Mouse (Mus musculus) embryonic facial prominence, embryonic 14.5 days (tissue): ENCODE measurements around the gene Adamtsl1. TPM values are rescaled to one million over a fixed set of nuclear protein-coding genes. Genes with fewer than 3 reads are reported as not detected.

Source experiments
- ATAC-seq: fragments of 200-750 bp; cut with Nextera tagmentation; 2 replicates; pipeline ENCODE4 v1.8.0; 2017; ENCODE audit warnings: low read depth, moderate number of reproducible peaks, moderate TSS enrichment
- DNase-seq: peaks from one replicate; pipeline ENCODE4 v3.0.0-alpha.2; 2015; ENCODE audit warnings: low spot score
- H3K27ac ChIP-seq: fragments of 300-500 bp; sonication (generic); replicated peaks from 2 replicates; pipeline ENCODE4 v1.5.1; 2014; ENCODE audit warnings: low read depth, mild to moderate bottlenecking, low read length, moderate library complexity
- H3K27me3 ChIP-seq: fragments of 300-500 bp; sonication (generic); replicated peaks from 2 replicates; pipeline ENCODE4 v1.6.1; 2014; ENCODE audit warnings: low read length; ENCODE audit not compliant: control insufficient read depth, insufficient read depth
- H3K36me3 ChIP-seq: fragments of 300-500 bp; sonication (generic); 2 replicates; pipeline ENCODE4 v1.6.1; 2014; ENCODE audit warnings: low read length, mixed read lengths; ENCODE audit not compliant: control insufficient read depth, insufficient read depth
- H3K4me1 ChIP-seq: fragments of 300-500 bp; sonication (generic); 2 replicates; pipeline ENCODE4 v1.6.1; 2014; ENCODE audit warnings: antibody characterized with exemption, low read length; ENCODE audit not compliant: control insufficient read depth, insufficient read depth
- H3K4me2 ChIP-seq: fragments of 300-500 bp; sonication (generic); 2 replicates; pipeline ENCODE4 v1.6.1; 2014; ENCODE audit warnings: low read depth, mild to moderate bottlenecking, low read length, moderate library complexity, mixed read lengths
- H3K4me3 ChIP-seq: fragments of 300-500 bp; sonication (generic); 2 replicates; pipeline ENCODE4 v1.5.1; 2014; ENCODE audit warnings: low read depth, mild to moderate bottlenecking, low read length
- H3K9ac ChIP-seq: fragments of 300-500 bp; sonication (generic); 2 replicates; pipeline ENCODE4 v1.6.1; 2014; ENCODE audit warnings: low read depth, mild to moderate bottlenecking, low read length, moderate library complexity, mixed read lengths
- H3K9me3 ChIP-seq: fragments of 300-500 bp; sonication (generic); 2 replicates; pipeline ENCODE4 v1.6.1; 2016; ENCODE audit warnings: low read length; ENCODE audit not compliant: control insufficient read depth
- WGBS: fragments of 180-500 bp; shearing (Covaris S2); extraction: QIAGEN DNeasy Blood & Tissue Kit; methylation state at CpG from one replicate; pipeline ENCODE4 v1.1.7; 2014; 5-methylcytosine and 5-hydroxymethylcytosine counted together
- polyA plus RNA-seq: library from polyadenylated mRNA; unstranded; fragments of >200 nt; fragmentation: Nextera tagmentation; extraction: Ambion mirVana; gene quantifications from 2 replicates; pipeline ENCODE4 v1.2.1, GENCODE M21; 2014

Adamtsl1 gene
- polyA plus RNA-seq, 1 experiment from 2014 or later = 32.2 TPM

GRCm38 (mm10) chr4:85594159-85594558, 80.2 kb downstream of the Adamtsl1 start:
- no peak for DNase-seq
- Histone ChIP-seq H3K9ac (no peak overlapping the region), H3K36me3 (no peaks in the 10 kb centered on the region), H3K4me1 (no peaks in the 10 kb centered on the region), H3K27me3 (no peaks in the 10 kb centered on the region), H3K9me3 (no peaks in the 10 kb centered on the region), H3K27ac (no peak overlapping the region), H3K4me3 (no peak overlapping the region), H3K4me2 (no peak overlapping the region)
- ATAC-seq = no peak

- H3K4me2 ChIP-seq = no peak overlapping the region
- no peaks in the 10 kb centered on the region for H3K4me1 ChIP-seq
- 66% methylated on average over 3 of the region's 3 CpGs for WGBS
- H3K27me3 ChIP-seq = no peaks in the 10 kb centered on the region
- DNase-seq (peak; percentile 19), ATAC-seq (no peak)
- no peak overlapping the region for H3K4me3 ChIP-seq
- no peak overlapping the region for H3K9ac ChIP-seq
- no peaks in the 10 kb centered on the region for H3K36me3 ChIP-seq
- H3K27ac ChIP-seq = no peak overlapping the region
- no peaks in the 10 kb centered on the region for H3K9me3 ChIP-seq
Measured at GRCm38 (mm10) chr4:85613331-85613730, 99.4 kb downstream of the Adamtsl1 start.

GRCm38 (mm10) chr4:85618746-85619145, 104.8 kb downstream of the Adamtsl1 start:
- H3K27me3 ChIP-seq = no peaks in the 10 kb centered on the region
- no peaks in the 10 kb centered on the region for H3K9me3 ChIP-seq
- no peaks in the 10 kb centered on the region for H3K4me1 ChIP-seq
- H3K9ac ChIP-seq = no peak overlapping the region
- no peaks in the 10 kb centered on the region for H3K36me3 ChIP-seq
- no peak overlapping the region for H3K27ac ChIP-seq
- no peak for DNase-seq
- H3K4me2 ChIP-seq = no peak overlapping the region
- H3K4me3 ChIP-seq = no peak overlapping the region
- 86% methylated on average over 5 of the region's 5 CpGs for WGBS
- ATAC-seq = no peak

GRCm38 (mm10) chr4:85619261-85619660, 105.3 kb downstream of the Adamtsl1 start:
- Histone ChIP-seq H3K4me2 (no peak overlapping the region), H3K9me3 (no peaks in the 10 kb centered on the region), H3K9ac (no peak overlapping the region), H3K36me3 (no peaks in the 10 kb centered on the region), H3K27me3 (no peaks in the 10 kb centered on the region), H3K4me1 (no peaks in the 10 kb centered on the region), H3K4me3 (no peak overlapping the region), H3K27ac (no peak overlapping the region)
- WGBS = 67% methylated on average over 3 of the region's 3 CpGs
- DNase-seq (no peak), ATAC-seq (no peak)

GRCm38 (mm10) chr4:85629381-85629780, 115.4 kb downstream of the Adamtsl1 start:
- ATAC-seq (no peak), DNase-seq (no peak)
- Histone ChIP-seq H3K9me3 (no peaks in the 10 kb centered on the region), H3K4me3 (no peak overlapping the region), H3K36me3 (no peaks in the 10 kb centered on the region), H3K27me3 (no peaks in the 10 kb centered on the region), H3K4me2 (no peak overlapping the region), H3K9ac (no peak overlapping the region), H3K27ac (no peak overlapping the region), H3K4me1 (no peaks in the 10 kb centered on the region)
- WGBS = 81% methylated on average over 7 of the region's 7 CpGs

GRCm38 (mm10) chr4:85669271-85669670, 155.3 kb downstream of the Adamtsl1 start:
- Histone ChIP-seq H3K27me3 (no peaks in the 10 kb centered on the region), H3K4me1 (no peaks in the 10 kb centered on the region), H3K9ac (no peak overlapping the region), H3K27ac (no peak overlapping the region), H3K4me3 (no peak overlapping the region), H3K4me2 (no peak overlapping the region), H3K9me3 (no peaks in the 10 kb centered on the region), H3K36me3 (no peaks in the 10 kb centered on the region)
- WGBS = 77% methylated on average over 5 of the region's 5 CpGs
- ATAC-seq (no peak), DNase-seq (no peak)

- ATAC-seq (no peak), DNase-seq (no peak)
- no peaks in the 10 kb centered on the region for H3K4me1 ChIP-seq
- no peak overlapping the region for H3K9ac ChIP-seq
- H3K9me3 ChIP-seq = no peaks in the 10 kb centered on the region
- H3K36me3 ChIP-seq = no peaks in the 10 kb centered on the region
- H3K27me3 ChIP-seq = no peaks in the 10 kb centered on the region
- no peak overlapping the region for H3K4me3 ChIP-seq
- H3K4me2 ChIP-seq = no peak overlapping the region
- 69% methylated on average over 1 of the region's 1 CpGs for WGBS
- H3K27ac ChIP-seq = no peak overlapping the region
Measured at GRCm38 (mm10) chr4:85669735-85670134, 155.8 kb downstream of the Adamtsl1 start.

GRCm38 (mm10) chr4:85672290-85672689, 158.3 kb downstream of the Adamtsl1 start:
- ATAC-seq (no peak), DNase-seq (no peak)
- WGBS = 41% methylated on average over 4 of the region's 4 CpGs
- H3K4me3 ChIP-seq = no peak overlapping the region
- no peak overlapping the region for H3K4me2 ChIP-seq
- no peaks in the 10 kb centered on the region for H3K9me3 ChIP-seq
- H3K27me3 ChIP-seq = no peaks in the 10 kb centered on the region
- H3K36me3 ChIP-seq = no peaks in the 10 kb centered on the region
- H3K4me1 ChIP-seq = no peaks in the 10 kb centered on the region
- H3K27ac ChIP-seq = no peak overlapping the region
- no peak overlapping the region for H3K9ac ChIP-seq

- Histone ChIP-seq H3K27me3 (no peaks in the 10 kb centered on the region), H3K4me1 (no peaks in the 10 kb centered on the region), H3K4me2 (no peak overlapping the region), H3K4me3 (no peak overlapping the region), H3K27ac (no peak overlapping the region), H3K9me3 (no peaks in the 10 kb centered on the region), H3K36me3 (no peaks in the 10 kb centered on the region), H3K9ac (no peak overlapping the region)
- ATAC-seq (no peak), DNase-seq (peak; percentile 75)
- WGBS = 35% methylated on average over 1 of the region's 1 CpGs
Measured at GRCm38 (mm10) chr4:85677621-85678020, 163.6 kb downstream of the Adamtsl1 start.
